Mouse (Mus musculus): ENCODE measurements around the gene Il19. TPM values are rescaled to one million over a fixed set of nuclear protein-coding genes. Genes with fewer than 3 reads are reported as not detected.

The Il19 gene
- polyA plus RNA-seq, 1 experiment: not detected

Other genes with a start within 250 kb of the Il19 start
- 0.12 TPM in 1 of 2 replicates, not detected in the other for gene Gm29427, start 224.3 kb downstream of the Il19 start, polyA plus RNA-seq (2012; rRNA removed)
- 7.8 and 7.9 TPM in 2 replicates for gene Yod1, start 222.8 kb downstream of the Il19 start, polyA plus RNA-seq (2012; rRNA removed)
- 49.8 and 54.3 TPM in 2 replicates for gene Pfkfb2, start 210.9 kb downstream of the Il19 start, polyA plus RNA-seq (2012; rRNA removed)
- 2.5 and 2.9 TPM in 2 replicates for gene AA986860, start 208.1 kb downstream of the Il19 start, polyA plus RNA-seq (2012; rRNA removed)
- 0.10 TPM in 1 of 2 replicates, not detected in the other for gene Fcamr, start 139.2 kb downstream of the Il19 start, polyA plus RNA-seq (2012; rRNA removed)
- 0.04 and 0.11 TPM in 2 replicates for gene Pigr, start 113.4 kb downstream of the Il19 start, polyA plus RNA-seq (2012; rRNA removed)
- 0.28 and 1.0 TPM in 2 replicates for gene Fcmr, start 74.4 kb downstream of the Il19 start, polyA plus RNA-seq (2012; rRNA removed)
- not detected in 2 replicates for gene Il24, start 52.7 kb downstream of the Il19 start, polyA plus RNA-seq (2012; rRNA removed)
- gene Il20, start 28.7 kb downstream of the Il19 start, polyA plus RNA-seq (2012; rRNA removed): not detected in 2 replicates
- not detected in 2 replicates for gene Il10, start 79.7 kb upstream of the Il19 start, polyA plus RNA-seq (2012; rRNA removed)
- 27.6 and 28.6 TPM in 2 replicates for gene Mapkapk2, start 157.7 kb upstream of the Il19 start, polyA plus RNA-seq (2012; rRNA removed)
- gene Dyrk3, start 198.2 kb upstream of the Il19 start, polyA plus RNA-seq (2012; rRNA removed): 4.9 and 5.0 TPM in 2 replicates
- gene Eif2d, start 213.1 kb upstream of the Il19 start, polyA plus RNA-seq (2012; rRNA removed): 52.9 and 54.2 TPM in 2 replicates

All from frontal cortex, adult 2 months (tissue).